Mouse (Mus musculus) MEL (cell line): Measurements from ENCODE around the gene Foxn4. TPM values are rescaled to one million over a fixed set of nuclear protein-coding genes. Genes with fewer than 3 reads are reported as not detected.

ENCODE experiments used
- DNase-seq: peaks from one replicate; pipeline ENCODE4 v3.0.0; 2011; ENCODE audit warnings: low read depth, low spot score
- H3K27ac ChIP-seq: 2 replicates; pipeline ENCODE4 v1.5.1; 2012; ENCODE audit warnings: low read depth, mild to moderate bottlenecking, control low read depth, low read length, moderate library complexity; ENCODE audit not compliant: control insufficient read depth
- H3K27me3 ChIP-seq, 2 experiments: fragments of 150-350 bp in 1 of 2; sonication (generic) in 1 of 2; 2 replicates each; pipeline ENCODE4 v1.6.1; 2012; ENCODE audit warnings: low read length in 2 of 2, mild to moderate bottlenecking in 2 of 2, improper control_type of control experiment in 1 of 2, moderate library complexity in 1 of 2; ENCODE audit not compliant: insufficient read depth in 2 of 2, control insufficient read depth in 1 of 2
- H3K36me3 ChIP-seq, 2 experiments: 2 replicates each; pipeline ENCODE4 v1.6.1; 2012 to 2014; ENCODE audit warnings: low read length in 2 of 2, improper control_type of control experiment in 1 of 2, inconsistent platforms in 1 of 2, mild to moderate bottlenecking in 1 of 2; ENCODE audit not compliant: insufficient read depth in 2 of 2, control insufficient read depth in 1 of 2
- H3K4me1 ChIP-seq, 2 experiments: fragments of 150-350 bp in 1 of 2; sonication (generic) in 1 of 2; 2 replicates each; pipeline ENCODE4 v1.6.1; 2012; ENCODE audit warnings: low read length in 2 of 2, improper control_type of control experiment in 1 of 2, mild to moderate bottlenecking in 1 of 2; ENCODE audit not compliant: insufficient read depth in 2 of 2, control insufficient read depth in 1 of 2
- H3K4me3 ChIP-seq, 2 experiments: fragments of 150-350 bp in 1 of 2; sonication (generic) in 1 of 2; 2 replicates each; pipeline ENCODE4 v1.5.1; 2012; ENCODE audit warnings: low read depth in 2 of 2, low read length in 2 of 2, mild to moderate bottlenecking in 2 of 2, moderate library complexity in 2 of 2, control low read depth in 1 of 2, improper control_type of control experiment in 1 of 2; ENCODE audit not compliant: control insufficient read depth in 1 of 2, insufficient read depth in 1 of 2
- H3K79me2 ChIP-seq: 2 replicates; pipeline ENCODE4 v1.6.1; 2012; ENCODE audit warnings: mild to moderate bottlenecking, low read length, moderate library complexity; ENCODE audit not compliant: control insufficient read depth, poor library complexity, insufficient read depth
- H3K9ac ChIP-seq: 2 replicates; pipeline ENCODE4 v1.6.1; 2012; ENCODE audit warnings: low read depth, mild to moderate bottlenecking, control low read depth, low read length, moderate library complexity; ENCODE audit not compliant: control insufficient read depth, poor library complexity, severe bottlenecking
- H3K9me3 ChIP-seq: fragments of 150-350 bp; sonication (generic); replicated peaks from 2 replicates; pipeline ENCODE4 v1.6.1; 2012; ENCODE audit warnings: mild to moderate bottlenecking, low read length, improper control_type of control experiment, moderate library complexity; ENCODE audit not compliant: insufficient read depth
- BHLHE40 ChIP-seq: IDR thresholded peaks from 2 replicates; pipeline ENCODE4 v1.6.1; 2012; ENCODE audit warnings: low read depth, mild to moderate bottlenecking, inconsistent platforms, low read length, improper control_type of control experiment, borderline replicate concordance
- CHD2 ChIP-seq: IDR thresholded peaks from 2 replicates; pipeline ENCODE4 v1.6.1; 2011; ENCODE audit warnings: low read length, improper control_type of control experiment
- EP300 ChIP-seq, 2 experiments: IDR thresholded peaks; 2 replicates each; pipeline ENCODE4 v1.6.1; 2011; ENCODE audit warnings: improper control_type of control experiment in 2 of 2, low read length in 2 of 2, low read depth in 1 of 2, mild to moderate bottlenecking in 1 of 2
- ETS1 ChIP-seq: IDR thresholded peaks from 2 replicates; pipeline ENCODE4 v1.6.1; 2012; ENCODE audit warnings: low read depth, mild to moderate bottlenecking, inconsistent platforms, low read length, improper control_type of control experiment, moderate library complexity
- GATA1 ChIP-seq: IDR thresholded peaks from 2 replicates; pipeline ENCODE4 v1.6.1; 2011; ENCODE audit warnings: low read depth, low read length, improper control_type of control experiment
- MAFK ChIP-seq: IDR thresholded peaks from 2 replicates; pipeline ENCODE4 v1.6.1; 2011; ENCODE audit warnings: low read depth, mild to moderate bottlenecking, low read length, improper control_type of control experiment, borderline replicate concordance
- MAX ChIP-seq: IDR thresholded peaks from 2 replicates; pipeline ENCODE4 v1.6.1; 2011; ENCODE audit warnings: low read length, improper control_type of control experiment
- MAZ ChIP-seq: IDR thresholded peaks from 2 replicates; pipeline ENCODE4 v1.6.1; 2012; ENCODE audit warnings: low read depth, mild to moderate bottlenecking, inconsistent platforms, low read length, improper control_type of control experiment
- MXI1 ChIP-seq: IDR thresholded peaks from 2 replicates; pipeline ENCODE4 v1.6.1; 2011; ENCODE audit warnings: mild to moderate bottlenecking, low read depth, low read length, improper control_type of control experiment
- MYC ChIP-seq: IDR thresholded peaks from 2 replicates; pipeline ENCODE4 v1.6.1; 2011; ENCODE audit warnings: low read depth, mild to moderate bottlenecking, low read length, improper control_type of control experiment, moderate library complexity
- NELFE ChIP-seq: IDR thresholded peaks from 2 replicates; pipeline ENCODE4 v1.6.1; 2011; ENCODE audit warnings: low read depth, low read length, improper control_type of control experiment
- NRF1 ChIP-seq: IDR thresholded peaks from 2 replicates; pipeline ENCODE4 v1.6.1; 2014; ENCODE audit warnings: low read depth, mild to moderate bottlenecking, inconsistent platforms, low read length, improper control_type of control experiment, moderate library complexity; ENCODE audit not compliant: poor library complexity, insufficient read depth, severe bottlenecking
- POLR2A ChIP-seq, 2 experiments: IDR thresholded peaks; 2 replicates each; pipeline ENCODE4 v1.6.1; 2011 to 2012; ENCODE audit warnings: low read length in 2 of 2, mild to moderate bottlenecking in 2 of 2, control low read depth in 1 of 2, improper control_type of control experiment in 1 of 2, low read depth in 1 of 2, moderate library complexity in 1 of 2; ENCODE audit not compliant: control insufficient read depth in 1 of 2, insufficient read depth in 1 of 2, poor library complexity in 1 of 2
- POLR2AphosphoS2 ChIP-seq: IDR thresholded peaks from 2 replicates; pipeline ENCODE4 v1.6.1; 2011; ENCODE audit warnings: low read length, improper control_type of control experiment
- RCOR1 ChIP-seq: IDR thresholded peaks from 2 replicates; pipeline ENCODE4 v1.6.1; 2012; ENCODE audit warnings: low read depth, mild to moderate bottlenecking, inconsistent platforms, low read length, improper control_type of control experiment
- SIN3A ChIP-seq: IDR thresholded peaks from 2 replicates; pipeline ENCODE4 v1.6.1; 2012; ENCODE audit warnings: low read length, improper control_type of control experiment, inconsistent platforms
- TAL1 ChIP-seq: IDR thresholded peaks from 2 replicates; pipeline ENCODE4 v1.6.1; 2012; ENCODE audit warnings: mild to moderate bottlenecking, inconsistent platforms, low read length, moderate library complexity, mixed read lengths
- TBP ChIP-seq: IDR thresholded peaks from 2 replicates; pipeline ENCODE4 v1.8.0; 2011; ENCODE audit warnings: low read depth, low read length, improper control_type of control experiment
- TCF12 ChIP-seq: IDR thresholded peaks from 2 replicates; pipeline ENCODE4 v1.6.1; 2014; ENCODE audit warnings: low read depth, mild to moderate bottlenecking, inconsistent platforms, low read length, improper control_type of control experiment, moderate library complexity
- USF1 ChIP-seq: IDR thresholded peaks from 2 replicates; pipeline ENCODE4 v1.6.1; 2014; ENCODE audit warnings: low read depth, mild to moderate bottlenecking, inconsistent platforms, low read length, improper control_type of control experiment, moderate library complexity
- ZNF384 ChIP-seq: IDR thresholded peaks from 2 replicates; pipeline ENCODE4 v1.6.1; 2012; ENCODE audit warnings: low read depth, mild to moderate bottlenecking, inconsistent platforms, low read length, improper control_type of control experiment
- polyA plus RNA-seq, 2 experiments: library from polyadenylated mRNA; stranded (reverse) in 1 of 2; unstranded in 1 of 2; fragments of >175 nt in 1 of 2; fragments of >200 nt in 1 of 2; gene quantifications; 2 replicates each; pipeline versions ENCODE4 v1.2.1 to v1.2.4; 2012; ENCODE audit warnings: low replicate concordance in 2 of 2, low read depth in 1 of 2; ENCODE audit not compliant: insufficient read length in 2 of 2, insufficient read depth in 1 of 2, missing spikeins in 1 of 2
- total RNA-seq: library from RNA; depleted of rRNA; stranded (reverse); fragments of 300-350 nt; gene quantifications from 2 replicates; pipeline ENCODE4 v1.2.3, GENCODE M21; 2012

Foxn4 gene
- total and polyA plus RNA-seq, 3 experiments: 0.07 TPM; not detected in 2

GRCm38 (mm10) chr5:114218771-114219170 is 54.8 kb downstream of the Foxn4 start:
- peaks cover 3 to 18% of the 10 kb centered on the region in 2 experiments for H3K4me1 ChIP-seq
- no peak overlapping the region for H3K27ac ChIP-seq
- no peak overlapping the region for H3K4me3 ChIP-seq
- H3K36me3 ChIP-seq: no peaks in the 10 kb centered on the region; a peak in 1 of 4 replicates
- H3K79me2 ChIP-seq: no peaks in the 10 kb centered on the region
- H3K9ac ChIP-seq: no peak overlapping the region
- H3K27me3 ChIP-seq: no peaks in the 10 kb centered on the region
- TF ChIP-seq NELFE: no peak
- TF ChIP-seq BHLHE40: no peak
- TF ChIP-seq TAL1: no peak
- no peak for TF ChIP-seq POLR2A (IDR thresholded peaks at IDR 0.05; ENCODE audit: control insufficient read depth in 1 of 2, insufficient read depth in 1 of 2, low read depth in 1 of 2, low read length in 2 of 2, poor library complexity in 1 of 2)
- no peak for TF ChIP-seq MYC
- TF ChIP-seq POLR2AphosphoS2: no peak
- no peak for TF ChIP-seq GATA1
- no peak for TF ChIP-seq MXI1
- no peak for TF ChIP-seq MAX
- no peak for TF ChIP-seq ZNF384
- no peak for TF ChIP-seq NRF1
- TF ChIP-seq TBP: no peak
- TF ChIP-seq MAZ: no peak
- TF ChIP-seq ETS1: no peak
- TF ChIP-seq MAFK: no peak
- TF ChIP-seq CHD2: no peak
- H3K9me3 ChIP-seq: no peaks in the 10 kb centered on the region
- no peak for DNase-seq

GRCm38 (mm10) chr5:114213183-114213582 is 60.4 kb downstream of the Foxn4 start:
- H3K4me3 ChIP-seq: peak overlapping the region; percentile 40 to 55
- TF ChIP-seq GATA1: peak; percentile 54
- TF ChIP-seq MAZ: peak; percentile 67; the same call in 1 of the 2 replicates
- no peak for TF ChIP-seq BHLHE40
- peak; percentile 37; the same call in 1 of the 2 replicates for TF ChIP-seq ETS1
- no peak for TF ChIP-seq RCOR1
- peak; percentile 89 for TF ChIP-seq TAL1
- TF ChIP-seq CHD2: no peak
- peak in 1 of 2 experiments; percentile 45; a peak in 2 of 4 replicates for TF ChIP-seq EP300 (IDR thresholded peaks at IDR 0.05; ENCODE audit: low read depth in 1 of 2, low read length in 2 of 2)
- peak; percentile 11; the same call in 1 of the 2 replicates for TF ChIP-seq TCF12
- TF ChIP-seq MYC: no peak
- TF ChIP-seq USF1: 0 out of 2 replicates have a peak, but pooled peaks have one; percentile 25
- peak; percentile 59 for TF ChIP-seq SIN3A
- TF ChIP-seq, all 39 proteins: peak for 8
- no peaks in the 10 kb centered on the region; a peak in 1 of 4 replicates for H3K36me3 ChIP-seq
- peak; percentile 86 for DNase-seq
- no peaks in the 10 kb centered on the region for H3K9me3 ChIP-seq
- peaks cover 3 to 23% of the 10 kb centered on the region in 2 experiments for H3K4me1 ChIP-seq
- no peaks in the 10 kb centered on the region for H3K27me3 ChIP-seq
- H3K79me2 ChIP-seq: no peaks in the 10 kb centered on the region
- H3K9ac ChIP-seq: no peak overlapping the region
- H3K27ac ChIP-seq: no peak overlapping the region
